Mouse (Mus musculus) heart, adult 2 months (tissue): ENCODE measurements around the gene Cda. TPM values are rescaled to one million over a fixed set of nuclear protein-coding genes. Genes with fewer than 3 reads are reported as not detected.

ENCODE experiments used
- DNase-seq, 2 experiments: peaks; one replicate each; pipeline ENCODE4 v3.0.0; 2021
- H3K27ac ChIP-seq: fragments of 200-600 bp; 2 replicates; pipeline ENCODE4 v1.8.1; 2022
- H3K27me3 ChIP-seq: fragments of 200-500 bp; 2 replicates; pipeline ENCODE4 v1.6.1; 2012; ENCODE audit warnings: mild to moderate bottlenecking, low read length, inconsistent platforms, mixed read lengths; ENCODE audit not compliant: control insufficient read depth, insufficient read depth
- H3K36me3 ChIP-seq: fragments of 200-500 bp; 2 replicates; pipeline ENCODE4 v1.6.1; 2012; ENCODE audit warnings: low read length, inconsistent platforms; ENCODE audit not compliant: control insufficient read depth, insufficient read depth
- H3K4me1 ChIP-seq: fragments of 200-500 bp; 2 replicates; pipeline ENCODE4 v1.6.1; 2011; ENCODE audit warnings: low read length; ENCODE audit not compliant: control insufficient read depth, insufficient read depth
- H3K4me3 ChIP-seq: fragments of 200-600 bp; 2 replicates; pipeline ENCODE4 v1.8.1; 2022
- H3K79me2 ChIP-seq: fragments of 200-500 bp; replicated peaks from 2 replicates; pipeline ENCODE4 v1.6.1; 2012; ENCODE audit warnings: mild to moderate bottlenecking, inconsistent platforms, low read length, moderate library complexity, mixed read lengths; ENCODE audit not compliant: control insufficient read depth, insufficient read depth
- H3K9ac ChIP-seq: fragments of 200-500 bp; 2 replicates; pipeline ENCODE4 v1.6.1; 2012; ENCODE audit warnings: low read depth, mild to moderate bottlenecking, control low read depth, inconsistent platforms, low read length, mixed read lengths
- CTCF ChIP-seq: fragments of 200-600 bp; IDR thresholded peaks from 2 replicates; pipeline ENCODE4 v1.8.1; 2022; ENCODE audit warnings: antibody characterized with exemption, mild to moderate bottlenecking, moderate library complexity
- EP300 ChIP-seq: fragments of 200-500 bp; IDR thresholded peaks from 2 replicates; pipeline ENCODE4 v1.6.1; 2011; ENCODE audit warnings: low read depth, low read length, control low read depth; ENCODE audit not compliant: insufficient read depth
- POLR2A ChIP-seq: fragments of 200-500 bp; IDR thresholded peaks from 2 replicates; pipeline ENCODE4 v1.6.1; 2011; ENCODE audit warnings: mild to moderate bottlenecking, low read depth, low read length, control low read depth; ENCODE audit not compliant: insufficient read depth
- WGBS: fragments of 180-500 bp; shearing (Covaris S2); methylation state at CpG from one replicate; pipeline ENCODE4 v1.1.7; 2018; 5-methylcytosine and 5-hydroxymethylcytosine counted together
- intact Hi-C: fragments of 180-260 bp; cut with DNase I; formaldehyde crosslinking; loops from one replicate; pipeline ENCODE4 v1.15.1; 2025
- polyA plus RNA-seq: library from polyadenylated mRNA; depleted of rRNA; stranded (reverse); fragments of >200 nt; gene quantifications from 2 replicates; pipeline ENCODE4 v1.2.3, GENCODE M21; 2012
- total RNA-seq, 2 experiments: library from RNA; stranded (reverse); gene quantifications; 2 replicates each; pipeline ENCODE4 v1.2.3; 2021

Cda gene
- total and polyA plus RNA-seq, 3 experiments, result 1.4 to 3.3 (median 1.4) TPM

DNA sequence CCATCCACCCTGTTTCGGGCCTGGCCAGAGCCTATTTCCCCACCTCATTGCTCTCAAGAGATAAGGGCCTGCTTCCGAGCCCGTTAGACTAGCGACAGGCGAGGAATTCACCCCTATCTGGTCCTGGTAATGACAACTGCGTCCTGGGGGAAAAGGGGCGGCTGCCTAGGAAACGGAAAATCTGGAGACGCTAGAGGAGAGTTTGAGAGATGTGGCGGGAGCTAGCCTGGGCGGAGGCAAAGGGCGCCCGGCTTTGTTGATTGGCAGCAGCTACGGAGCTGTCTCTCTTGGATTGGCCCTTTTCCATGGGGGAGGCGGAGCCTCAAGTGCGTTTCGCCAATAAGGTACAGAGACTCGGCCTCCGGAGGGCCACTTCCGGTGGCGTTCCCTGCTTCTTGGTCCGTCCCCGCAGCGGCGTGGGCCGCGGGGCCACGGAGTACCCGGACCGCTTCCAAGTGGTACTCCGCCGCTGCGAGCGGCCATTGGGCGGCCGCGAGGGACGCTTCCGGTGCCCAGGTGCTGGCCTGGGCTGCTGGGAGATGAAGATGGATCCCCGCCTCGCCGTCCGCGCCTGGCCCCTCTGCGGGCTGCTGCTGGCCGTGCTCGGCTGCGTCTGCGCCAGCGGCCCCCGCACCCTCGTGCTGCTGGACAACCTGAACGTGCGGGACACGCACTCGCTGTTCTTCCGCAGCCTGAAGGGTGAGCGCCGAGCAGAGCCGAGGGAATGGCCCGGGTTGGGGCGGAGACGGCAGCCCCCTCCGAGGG, 63.3 kb downstream of the Cda start, which contains the start of gene Ddost:
TSS of gene Ddost (plus strand) at position 391 of the 765 bp plus-strand sequence.
- H3K79me2 ChIP-seq, result no peaks in the 10 kb centered on the region
- H3K4me1 ChIP-seq, result peaks cover 2% of the 10 kb centered on the region; the same call in 1 of the 2 replicates
- intact Hi-C loops, result no loop called here
- TF ChIP-seq POLR2A (peak; percentile 49), CTCF (no peak), EP300 (0 out of 2 replicates have a peak, but pooled peaks have one; percentile 31)
- peak; percentile 94 to 98 for DNase-seq
- peak within 1 kb of the TSS; percentile 74 for H3K9ac ChIP-seq
- H3K36me3 ChIP-seq, result no peaks in the 10 kb centered on the region
- WGBS, result under 1% methylated on average over 64 of the region's 64 CpGs
- peak within 1 kb of the TSS; percentile 98 for H3K4me3 ChIP-seq
- peak within 1 kb of the TSS; percentile 83 for H3K27ac ChIP-seq
- no peaks in the 10 kb centered on the region for H3K27me3 ChIP-seq

DNA sequence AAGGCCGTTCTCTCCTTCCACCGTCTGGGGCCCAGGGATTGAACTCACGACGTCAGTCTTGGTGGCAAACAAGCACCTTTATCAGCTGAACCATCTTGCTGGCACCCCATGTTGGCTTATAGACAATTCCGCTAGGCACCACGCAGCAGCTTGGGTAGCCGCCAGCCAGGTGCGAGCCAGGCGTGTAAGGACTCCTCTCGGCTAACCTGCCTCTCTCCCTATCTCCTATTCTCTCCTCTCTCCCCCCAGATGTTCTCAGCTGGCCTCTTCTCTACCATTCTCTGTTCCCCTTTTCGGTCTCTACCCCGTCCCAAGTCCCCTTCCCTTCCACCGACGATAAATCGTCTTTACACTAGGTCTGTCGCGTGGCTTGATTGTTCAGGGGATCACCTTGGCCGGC, 64.0 kb downstream of the Cda start:
- WGBS, result 20% methylated on average over 18 of the region's 18 CpGs
- no peak for TF ChIP-seq POLR2A
- TF ChIP-seq EP300, result no peak
- no peak for TF ChIP-seq CTCF
- DNase-seq, result no peak
- H3K27ac ChIP-seq, result peak overlapping the region; percentile 57; the same call in 1 of the 2 replicates
- intact Hi-C loops, result no loop called here
- no peaks in the 10 kb centered on the region for H3K27me3 ChIP-seq
- peak overlapping the region; percentile 52 for H3K9ac ChIP-seq
- peak overlapping the region; percentile 98 for H3K4me3 ChIP-seq
- H3K4me1 ChIP-seq, result peaks cover 2% of the 10 kb centered on the region; the same call in 1 of the 2 replicates
- no peaks in the 10 kb centered on the region for H3K36me3 ChIP-seq
- no peaks in the 10 kb centered on the region for H3K79me2 ChIP-seq

DNA sequence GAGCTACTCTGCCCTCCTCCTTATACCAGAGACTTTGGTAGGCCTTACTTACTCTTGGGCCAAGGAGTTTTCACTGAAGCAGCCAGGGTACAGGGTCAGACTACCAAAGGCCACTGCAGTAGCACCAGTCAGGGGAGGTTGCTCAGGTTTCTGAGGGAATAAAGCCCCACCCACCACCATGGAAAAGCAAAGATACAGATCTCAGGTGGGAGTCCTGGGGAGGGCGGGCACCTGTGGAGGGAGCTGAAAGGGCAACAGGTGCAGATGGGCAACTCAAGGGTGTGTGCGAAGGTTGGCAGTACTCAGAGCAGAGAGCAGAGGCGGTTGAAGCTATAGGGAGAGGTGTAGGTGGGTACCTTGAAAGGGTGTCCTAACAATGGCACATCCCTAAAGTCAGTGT, 64.8 kb downstream of the Cda start:
- Histone ChIP-seq H3K9ac (no peak overlapping the region), H3K4me3 (no peak overlapping the region), H3K27me3 (no peaks in the 10 kb centered on the region), H3K36me3 (no peaks in the 10 kb centered on the region), H3K79me2 (no peaks in the 10 kb centered on the region), H3K4me1 (peaks cover 2% of the 10 kb centered on the region; the same call in 1 of the 2 replicates), H3K27ac (no peak overlapping the region)
- no peak for DNase-seq
- TF ChIP-seq CTCF (no peak), POLR2A (no peak), EP300 (no peak)
- intact Hi-C loops, result no loop called here
- WGBS, result 99% methylated on average over 3 of the region's 3 CpGs

DNA sequence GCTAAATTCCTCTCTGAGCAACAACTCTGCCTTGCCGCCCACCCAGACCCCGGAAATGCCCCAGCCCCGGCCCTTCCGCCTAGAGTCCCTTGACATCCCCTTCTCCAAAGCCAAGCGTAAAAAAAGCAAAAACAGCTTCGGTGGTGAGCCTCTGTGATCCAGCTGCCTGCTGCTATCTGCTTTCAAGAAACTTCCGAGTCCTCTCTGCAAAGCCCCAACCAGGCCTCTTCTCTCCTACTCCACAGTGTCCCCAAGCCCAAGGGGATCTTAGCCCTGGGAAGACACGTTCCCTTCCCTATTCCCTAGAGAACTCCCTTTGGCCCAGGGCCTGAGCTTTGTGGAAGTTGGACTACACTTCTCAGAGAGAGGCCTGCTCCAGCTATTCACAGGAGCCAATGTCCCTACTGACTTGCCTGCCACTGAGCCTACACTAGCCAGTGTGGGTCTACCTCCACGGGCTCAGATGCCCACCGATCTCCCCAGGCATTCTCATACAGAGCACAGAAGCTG, 66.5 kb downstream of the Cda start:
- Histone ChIP-seq H3K27ac (no peak overlapping the region), H3K36me3 (no peaks in the 10 kb centered on the region), H3K9ac (no peak overlapping the region), H3K27me3 (no peaks in the 10 kb centered on the region), H3K4me3 (no peak overlapping the region), H3K79me2 (no peaks in the 10 kb centered on the region), H3K4me1 (peaks cover 2% of the 10 kb centered on the region; the same call in 1 of the 2 replicates)
- TF ChIP-seq EP300, result no peak
- TF ChIP-seq POLR2A, result no peak
- no peak for TF ChIP-seq CTCF
- intact Hi-C loops, result no loop called here
- 63% methylated on average over 10 of the region's 10 CpGs for WGBS
- DNase-seq, result peak in 1 of 2 experiments; percentile 58

DNA sequence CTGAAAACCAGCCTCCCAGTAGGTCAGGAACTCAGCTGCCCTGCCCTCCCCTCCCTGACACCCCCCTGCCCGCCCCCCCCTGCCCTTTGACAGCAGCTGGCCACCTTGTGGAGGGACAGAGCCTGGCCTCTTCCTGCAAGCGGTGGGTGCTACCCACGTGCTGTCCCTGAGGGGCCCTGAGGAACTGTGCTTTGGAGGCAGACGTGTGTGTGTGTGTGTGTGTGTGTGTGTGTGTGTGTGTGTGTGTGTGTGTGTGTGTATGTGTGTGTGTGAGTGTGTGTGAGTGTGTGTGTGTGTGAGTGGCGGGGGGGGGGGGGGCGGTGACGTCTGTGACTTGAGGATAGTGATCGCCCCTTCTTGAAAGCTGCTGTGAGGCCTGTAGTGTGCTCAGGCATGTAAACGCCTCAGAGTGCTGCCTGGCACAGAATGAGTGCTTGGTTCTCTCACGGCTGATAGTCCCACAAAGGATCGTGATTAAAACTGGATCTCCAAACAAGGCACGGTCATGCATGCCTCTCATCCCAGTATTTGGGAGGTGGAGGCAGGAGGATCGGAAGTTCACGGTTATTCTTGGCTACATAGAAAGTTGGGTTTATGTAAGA, 73.7 kb downstream of the Cda start:
- H3K4me3 ChIP-seq, result no peak overlapping the region
- intact Hi-C loops, result no loop called here
- H3K36me3 ChIP-seq, result no peaks in the 10 kb centered on the region
- DNase-seq, result no peak
- TF ChIP-seq EP300 (no peak), POLR2A (no peak), CTCF (no peak)
- no peak overlapping the region for H3K9ac ChIP-seq
- no peak overlapping the region for H3K27ac ChIP-seq
- 75% methylated on average over 11 of the region's 14 CpGs for WGBS
- no peaks in the 10 kb centered on the region for H3K79me2 ChIP-seq
- H3K4me1 ChIP-seq, result no peaks in the 10 kb centered on the region
- no peaks in the 10 kb centered on the region for H3K27me3 ChIP-seq
